Mouse (Mus musculus): ENCODE data around the gene Spryd3.

DNA sequence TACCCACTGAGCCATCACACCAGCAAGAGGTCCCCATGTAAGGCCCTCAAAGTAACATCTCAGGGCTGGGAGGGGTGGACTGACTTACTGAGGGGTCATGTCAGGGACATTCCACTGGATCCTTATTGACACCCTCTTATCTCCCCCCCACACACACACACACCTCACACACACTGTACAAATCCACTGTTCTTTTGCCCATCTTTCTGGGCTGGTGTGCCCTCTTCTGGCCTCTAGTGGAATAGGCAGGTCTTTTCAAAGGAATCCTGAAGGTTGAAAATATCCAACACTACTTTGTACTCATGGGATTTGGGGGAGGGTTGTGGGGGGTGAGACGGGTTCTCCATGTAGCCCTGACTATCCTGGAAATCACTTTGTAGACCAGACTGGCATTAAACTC, 10.8 kb upstream of the Spryd3 start:
- TF ChIP-seq POLR2A (IDR thresholded peaks at IDR 0.05; ENCODE audit: borderline replicate concordance, extremely low read depth, low read depth, low read length), result no peak
- TF ChIP-seq CTCF (IDR thresholded peaks at IDR 0.05; ENCODE audit: insufficient read depth, low read length), result peak; percentile 39; the same call in 1 of the 2 replicates
